Mouse (Mus musculus) erythroblast, embryonic 14.5 days (primary cell): ENCODE measurements around the gene Cacna2d3.

Experiments used
- GATA1 ChIP-seq: IDR thresholded peaks from 2 replicates; pipeline ENCODE4 v1.6.1; 2012; ENCODE audit warnings: low read length, inconsistent platforms, mixed read lengths
- TAL1 ChIP-seq: IDR thresholded peaks from 3 replicates; pipeline ENCODE4 v1.6.1; 2012; ENCODE audit warnings: low read length, inconsistent platforms, mixed read lengths

GRCm38 (mm10) chr14:29260621-29261020 is 461.0 kb downstream of the Cacna2d3 start:
- TF ChIP-seq TAL1 = no peak
- no peak for TF ChIP-seq GATA1
